8 mouse cellular contexts compared by ENCODE assay signal in the genomic region with DNA sequence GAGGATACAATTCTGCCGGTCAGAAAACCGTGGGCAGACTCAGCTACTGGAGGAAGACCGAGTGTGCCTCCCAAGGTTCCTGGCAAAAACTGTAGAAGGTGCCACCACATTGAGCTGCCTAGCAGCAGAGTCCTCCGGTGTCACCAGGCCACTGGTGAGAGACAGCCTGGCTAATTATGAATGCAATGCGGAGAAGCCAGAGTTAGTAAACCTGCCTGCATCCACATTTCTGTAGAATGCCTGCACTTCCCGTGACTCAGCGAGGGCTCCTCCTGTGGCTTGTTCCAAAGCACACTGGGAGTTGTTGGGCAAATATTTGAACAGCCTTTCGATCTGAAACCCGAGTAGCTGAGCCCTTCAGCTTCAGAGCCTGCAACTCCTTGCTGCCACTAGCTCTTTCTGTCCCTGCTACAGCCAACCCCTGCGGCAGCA. TPM values are rescaled to one million over a fixed set of nuclear protein-coding genes. Genes with fewer than 3 reads are reported as not detected.
DNase-seq lines count a peak whose midpoint lies in the region; ATAC-seq and TF ChIP-seq lines count a peak whose summit lies in the region.

No protein-coding gene starts in this region.

- WGBS in kidney, embryonic 15.5 days, result 11% methylated on average over 10 of the region's 10 CpGs
- 11% methylated on average over 10 of the region's 10 CpGs for WGBS in liver, postnatal 0 days (ENCODE audit: insufficient replicate concordance)
- WGBS in neural tube, embryonic 15.5 days, result 30% methylated on average over 10 of the region's 10 CpGs

- peak; percentile 17 for DNase-seq in thymus, postnatal 14 days
- no peak for DNase-seq in thymus, adult 18-20 months
- DNase-seq in heart, adult 8-10 months (ENCODE audit: low spot score), result peak; percentile 55
- DNase-seq in liver, postnatal 0 days, result peak; percentile 60
- no peak for DNase-seq in thymus, postnatal 10 days (ENCODE audit: low spot score in 2 of 2)

- H3K4me1 ChIP-seq in cortical plate, adult 2 months (ENCODE audit: control insufficient read depth, insufficient read depth, low read length), result peaks cover 10% of the 10 kb centered on the region
- H3K4me1 ChIP-seq in kidney, embryonic 15.5 days, result peaks cover 48% of the 10 kb centered on the region
- peaks cover 48% of the 10 kb centered on the region for H3K4me1 ChIP-seq in liver, postnatal 0 days (ENCODE audit: insufficient read depth)
- peaks cover 37% of the 10 kb centered on the region for H3K4me1 ChIP-seq in neural tube, embryonic 15.5 days

- peak overlapping the region; percentile 7; the same call in 1 of the 2 replicates for H3K27ac ChIP-seq in cortical plate, adult 2 months (ENCODE audit: insufficient read depth, low read length)
- H3K27ac ChIP-seq in kidney, embryonic 15.5 days, result peak overlapping the region; percentile 88
- H3K27ac ChIP-seq in liver, postnatal 0 days (ENCODE audit: low read depth), result peak overlapping the region; percentile 95
- H3K27ac ChIP-seq in neural tube, embryonic 15.5 days (replicated peaks), result peak overlapping the region; percentile 78

- peaks cover 11% of the 10 kb centered on the region for H3K27me3 ChIP-seq in kidney, embryonic 15.5 days
- no peaks in the 10 kb centered on the region for H3K27me3 ChIP-seq in liver, postnatal 0 days (ENCODE audit: insufficient read depth, low read length)
- no peaks in the 10 kb centered on the region for H3K27me3 ChIP-seq in neural tube, embryonic 15.5 days (replicated peaks)

- no peak for TF ChIP-seq POLR2A in cortical plate, adult 2 months (IDR thresholded peaks at IDR 0.05; ENCODE audit: extremely low read depth, insufficient read depth, low read length)

- H3K4me3 ChIP-seq in cortical plate, adult 2 months (ENCODE audit: insufficient read depth, low read length), result no peak overlapping the region
- H3K4me3 ChIP-seq in kidney, embryonic 15.5 days (replicated peaks), result peak overlapping the region; percentile 19
- peak overlapping the region; percentile 24; the same call in 1 of the 2 replicates for H3K4me3 ChIP-seq in liver, postnatal 0 days (ENCODE audit: low read depth, low read length)
- no peak overlapping the region for H3K4me3 ChIP-seq in neural tube, embryonic 15.5 days (replicated peaks)

- H3K9me3 ChIP-seq in kidney, embryonic 15.5 days (replicated peaks), result no peaks in the 10 kb centered on the region
- H3K9me3 ChIP-seq in liver, postnatal 0 days (ENCODE audit: low read length), result no peaks in the 10 kb centered on the region
- H3K9me3 ChIP-seq in neural tube, embryonic 15.5 days (replicated peaks), result no peaks in the 10 kb centered on the region

- H3K4me2 ChIP-seq in kidney, embryonic 15.5 days, result peak overlapping the region; percentile 55
- peak overlapping the region; percentile 71 for H3K4me2 ChIP-seq in liver, postnatal 0 days (ENCODE audit: low read depth, low read length)
- peak overlapping the region; percentile 32 for H3K4me2 ChIP-seq in neural tube, embryonic 15.5 days

- no peaks in the 10 kb centered on the region for H3K36me3 ChIP-seq in kidney, embryonic 15.5 days
- H3K36me3 ChIP-seq in liver, postnatal 0 days (replicated peaks; ENCODE audit: insufficient read depth, low read length), result no peaks in the 10 kb centered on the region
- H3K36me3 ChIP-seq in neural tube, embryonic 15.5 days, result no peaks in the 10 kb centered on the region

- TF ChIP-seq EP300 in liver, postnatal 0 days (IDR thresholded peaks at IDR 0.05; ENCODE audit: low read depth), result no peak

- ATAC-seq in kidney, embryonic 15.5 days (replicated peaks; ENCODE audit: low FRiP score), result peak; percentile 62
- ATAC-seq in liver, postnatal 0 days, result peak; percentile 75
- ATAC-seq in neural tube, embryonic 15.5 days (ENCODE audit: low FRiP score), result no peak

- TF ChIP-seq CTCF in cortical plate, adult 2 months (IDR thresholded peaks at IDR 0.05; ENCODE audit: extremely low read depth, insufficient read depth, low read length), result no peak
- TF ChIP-seq CTCF in liver, postnatal 0 days (IDR thresholded peaks at IDR 0.05; ENCODE audit: low read depth), result peak; percentile 16; the same call in 1 of the 2 replicates

- no peak overlapping the region for H3K9ac ChIP-seq in kidney, embryonic 15.5 days
- H3K9ac ChIP-seq in liver, postnatal 0 days (replicated peaks), result peak overlapping the region; percentile 61
- H3K9ac ChIP-seq in neural tube, embryonic 15.5 days (replicated peaks), result no peak overlapping the region

RNA-seq across cellular contexts. Expression of gene Vcpkmt, which starts 45.6 kb away (rescaled TPM):
- polyA plus RNA-seq in cortical plate, adult 2 months (2012; rRNA removed), result 31.4 TPM in 2 replicates
- 1 to 10 TPM; 2.7 to 3.7 (median 3.3) TPM for total RNA-seq in heart, adult 8-10 months (2022)
- polyA plus RNA-seq in kidney, embryonic 15.5 days (2015; fragmentation: Nextera tagmentation; extraction: Ambion mirVana), result 24.9 and 25.2 TPM in 2 replicates
- 7.0 and 9.1 TPM in 2 replicates for polyA plus RNA-seq in liver, postnatal 0 days (2015; fragmentation: Nextera tagmentation; extraction: Ambion mirVana)
- polyA plus RNA-seq in neural tube, embryonic 15.5 days (2015; fragmentation: Nextera tagmentation; extraction: Ambion mirVana), result 28.8 and 30.5 TPM in 2 replicates

Comparison
In these comparisons a context has a peak if more than half of its experiments do, and no peak if none do; other contexts are left out.
1. DNase-seq: peak in thymus, postnatal 14 days (single experiment), heart, adult 8-10 months (single experiment) and liver, postnatal 0 days (single experiment); none in thymus, adult 18-20 months (0 of 2) and thymus, postnatal 10 days (0 of 2).
2. H3K27ac ChIP-seq: peak in every context shown above with its lines; median percentile 95 in liver, postnatal 0 days; 88 in kidney, embryonic 15.5 days; 78 in neural tube, embryonic 15.5 days; 7 in cortical plate, adult 2 months.
3. H3K4me3 ChIP-seq: peak in kidney, embryonic 15.5 days (single experiment) and liver, postnatal 0 days (single experiment); none in cortical plate, adult 2 months (single experiment) and neural tube, embryonic 15.5 days (single experiment).
4. Peak in every context shown above with its lines, with median percentiles within 50 percentile points of each other: H3K4me2 ChIP-seq.